Mouse (Mus musculus) layer of hippocampus, adult 11-12 months (tissue): ENCODE results near the gene Ctnna3.
A peak's percentile ranks its signal among the peaks of the same experiment; 100 is the strongest.
"Not testable (repeated sequence)": the region's sequence is repeated elsewhere in the genome, so short reads cannot be mapped to it uniquely, and the experiment has no call there.

Source experiments
- DNase-seq: peaks from one replicate; pipeline ENCODE4 v3.0.0; 2022; ENCODE audit warnings: low spot score

The Ctnna3 gene

DNA sequence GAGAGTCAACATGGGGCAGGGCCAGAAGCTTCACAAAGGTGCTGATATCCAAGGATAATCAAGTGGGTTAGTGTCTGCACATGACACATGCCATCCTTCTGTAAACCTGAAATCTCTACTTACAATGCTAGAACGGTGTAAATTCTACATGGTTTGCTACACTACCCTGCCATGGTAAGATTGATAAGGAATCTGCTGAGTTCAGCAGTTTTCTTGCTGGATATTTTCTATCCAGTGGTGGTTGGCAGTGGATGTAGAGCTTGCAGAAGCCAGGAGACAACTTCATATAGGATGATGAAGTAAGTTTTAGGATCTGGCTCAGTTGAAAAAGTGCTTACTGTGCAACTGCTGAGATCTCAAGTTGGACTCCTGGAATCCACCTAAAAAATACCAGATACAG is 767.7 kb downstream of the Ctnna3 start:
- no peak for DNase-seq

GRCm38 (mm10) chr10:64215632-64216031 is 785.7 kb downstream of the Ctnna3 start:
- peak; percentile 38 for DNase-seq

DNA sequence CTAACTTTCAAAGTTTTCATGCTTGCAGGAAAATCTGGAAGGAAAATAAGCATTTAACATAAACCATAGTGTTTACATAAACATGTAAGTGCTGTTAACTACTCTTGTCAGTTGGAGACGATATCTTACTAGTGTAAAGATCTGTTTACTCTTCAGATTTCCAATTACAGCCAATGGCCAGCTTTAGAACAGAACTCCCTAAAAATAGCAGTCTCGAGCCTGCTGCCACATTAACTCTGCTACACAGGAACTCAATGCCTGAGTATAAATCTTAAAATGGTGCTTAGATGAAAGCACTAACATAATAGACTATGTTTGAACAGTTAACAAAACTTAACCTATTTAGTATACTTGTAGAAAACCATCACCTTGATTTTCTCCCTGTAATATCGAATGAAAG is 793.1 kb downstream of the Ctnna3 start:
- no peak for DNase-seq

- DNase-seq, result no peak
Measured at GRCm38 (mm10) chr10:64224007-64224406, 794.1 kb downstream of the Ctnna3 start.

DNA sequence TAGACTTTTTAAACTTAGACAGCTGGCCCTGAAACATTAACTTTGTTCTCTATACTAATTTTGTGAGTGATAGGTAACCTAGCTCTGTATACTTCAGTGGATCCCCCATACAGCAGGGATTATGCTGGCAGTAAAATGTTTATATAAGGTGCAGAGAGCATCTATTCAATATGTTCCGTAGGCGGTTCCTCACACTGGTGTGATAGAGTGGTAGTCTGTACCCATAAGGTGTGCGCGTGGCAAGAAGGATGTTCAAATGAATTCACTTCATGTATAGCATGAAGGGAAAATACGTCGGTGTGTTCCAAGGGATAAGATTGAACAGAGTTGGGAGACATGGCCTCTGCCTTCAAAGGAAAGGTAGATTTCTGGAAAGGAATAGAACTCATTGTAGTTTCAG is 794.5 kb downstream of the Ctnna3 start:
- DNase-seq, result no peak

- not testable (repeated sequence) for DNase-seq
Measured at GRCm38 (mm10) chr10:64225826-64226225, 795.9 kb downstream of the Ctnna3 start.

GRCm38 (mm10) chr10:64243421-64243820 is 813.5 kb downstream of the Ctnna3 start:
- no peak for DNase-seq

DNA sequence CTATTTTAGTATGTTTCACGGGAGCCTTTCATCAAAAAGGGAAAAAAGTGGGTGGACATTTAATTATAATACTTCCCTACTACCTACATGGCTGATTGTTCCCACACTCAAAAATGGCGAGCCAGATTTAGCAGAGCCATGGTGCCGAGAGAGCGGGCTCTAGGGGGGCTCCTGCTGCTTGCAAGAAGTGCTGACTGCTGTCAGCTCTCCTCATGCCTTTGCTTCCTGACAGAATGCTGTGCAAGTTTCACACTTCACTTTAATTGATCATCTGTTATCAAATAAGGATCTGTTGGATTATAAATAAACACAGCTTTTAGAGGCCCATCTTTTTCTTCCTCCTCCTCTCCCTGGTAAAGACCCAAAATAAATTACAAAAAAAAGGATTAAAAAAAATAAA is 838.3 kb downstream of the Ctnna3 start:
- no peak for DNase-seq

GRCm38 (mm10) chr10:64275143-64275542 is 845.2 kb downstream of the Ctnna3 start:
- DNase-seq, result no peak

- peak; percentile 9 for DNase-seq
Measured at GRCm38 (mm10) chr10:64278836-64279235, 848.9 kb downstream of the Ctnna3 start.

DNA sequence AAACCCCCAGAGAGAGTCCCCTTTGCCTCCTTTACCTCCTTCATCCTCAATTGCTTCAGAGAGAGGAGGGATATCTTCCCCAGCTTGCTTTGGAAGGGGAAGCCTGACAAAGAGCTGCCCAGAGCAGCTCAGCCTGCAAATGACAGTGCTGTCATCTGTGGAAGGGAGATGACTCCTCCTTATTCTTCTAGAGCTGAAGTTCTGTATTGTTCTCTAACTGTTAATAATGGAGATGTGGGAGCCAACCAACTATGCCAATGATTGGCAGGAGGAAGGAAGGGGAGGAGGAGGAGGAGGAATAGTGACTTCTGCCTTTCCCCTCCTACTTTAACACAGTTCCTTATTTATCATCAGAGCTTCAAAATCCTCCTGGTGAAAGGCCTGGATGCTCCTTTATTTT is 875.9 kb downstream of the Ctnna3 start:
- DNase-seq, result peak; percentile 5

DNA sequence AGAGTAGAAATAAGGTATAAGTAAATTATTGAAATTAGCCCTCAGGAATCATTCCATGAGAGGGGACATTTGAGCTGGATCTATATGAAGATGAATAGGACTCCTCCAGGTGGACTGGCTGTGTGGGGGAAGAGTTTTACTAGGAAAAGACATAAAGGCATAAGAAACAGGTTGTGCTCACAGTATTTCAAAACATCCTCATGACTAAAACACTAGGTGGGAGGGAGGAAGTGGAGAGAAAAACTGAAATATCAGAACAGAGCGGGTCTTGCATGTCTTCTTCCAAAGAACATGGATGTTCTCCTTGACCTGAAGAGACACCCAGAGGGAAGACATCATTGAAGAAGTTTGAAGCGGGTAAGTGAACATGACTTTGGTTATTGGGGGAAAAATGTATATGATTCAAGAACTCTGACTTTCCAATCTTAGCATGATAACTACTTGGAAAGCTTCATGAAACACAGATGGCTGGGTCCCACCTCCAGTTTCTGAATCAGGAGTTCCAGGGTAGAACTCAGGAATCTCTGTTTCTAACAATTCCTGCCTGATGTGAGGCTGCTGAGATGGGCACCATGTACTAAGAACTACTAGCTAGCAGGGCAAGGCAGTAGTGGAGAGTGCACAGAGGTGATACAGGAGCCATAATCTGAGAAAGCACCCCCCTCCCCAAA is 881.9 kb downstream of the Ctnna3 start:
- DNase-seq, result peak; percentile 6

GRCm38 (mm10) chr10:64320332-64320731 is 890.4 kb downstream of the Ctnna3 start:
- DNase-seq, result peak; percentile 44

GRCm38 (mm10) chr10:64342702-64343379 is 912.9 kb downstream of the Ctnna3 start:
- no peak for DNase-seq

GRCm38 (mm10) chr10:64373288-64373687 is 943.4 kb downstream of the Ctnna3 start:
- DNase-seq, result no peak

DNA sequence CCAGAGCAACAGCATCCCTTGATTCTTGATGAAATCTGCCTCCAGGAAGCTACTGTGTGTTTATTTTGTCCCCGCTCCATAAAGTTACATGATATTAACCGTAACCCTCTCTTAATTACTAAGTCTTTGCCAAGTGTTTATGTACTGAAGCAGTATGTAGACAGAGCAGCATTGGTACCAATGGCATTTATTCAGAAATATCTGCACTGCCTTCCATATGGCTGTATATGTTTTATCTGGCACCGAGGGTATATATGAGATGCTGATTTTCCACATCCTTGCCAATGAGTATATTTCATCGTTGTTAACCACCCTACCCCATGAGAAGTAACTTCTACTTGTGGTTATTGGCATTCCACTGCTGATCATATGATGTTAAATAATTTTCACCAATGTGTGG is 947.9 kb downstream of the Ctnna3 start:
- no peak for DNase-seq

DNA sequence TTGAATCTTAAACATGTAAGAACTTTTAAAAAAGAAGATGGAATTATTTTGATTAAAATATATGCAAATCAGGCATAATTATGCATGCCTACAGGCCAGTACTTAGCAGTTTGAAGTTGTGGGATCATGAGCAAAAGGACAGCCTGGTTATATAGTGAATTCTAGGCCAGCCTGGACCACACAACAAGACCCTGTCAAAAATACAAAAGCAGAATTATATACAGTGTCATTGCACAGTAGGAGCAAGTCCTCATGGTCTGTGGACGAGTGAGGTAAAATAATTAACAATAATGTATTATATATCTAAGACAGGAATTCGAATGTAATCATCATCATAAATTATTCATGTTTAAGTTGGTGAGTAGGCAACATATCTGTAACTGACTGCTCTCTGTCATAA is 966.7 kb downstream of the Ctnna3 start:
- DNase-seq, result no peak

- DNase-seq, result not testable (repeated sequence)
Measured at GRCm38 (mm10) chr10:64418396-64418795, 988.5 kb downstream of the Ctnna3 start.

GRCm38 (mm10) chr10:64438736-64439135 is 1008.8 kb downstream of the Ctnna3 start:
- no peak for DNase-seq

DNA sequence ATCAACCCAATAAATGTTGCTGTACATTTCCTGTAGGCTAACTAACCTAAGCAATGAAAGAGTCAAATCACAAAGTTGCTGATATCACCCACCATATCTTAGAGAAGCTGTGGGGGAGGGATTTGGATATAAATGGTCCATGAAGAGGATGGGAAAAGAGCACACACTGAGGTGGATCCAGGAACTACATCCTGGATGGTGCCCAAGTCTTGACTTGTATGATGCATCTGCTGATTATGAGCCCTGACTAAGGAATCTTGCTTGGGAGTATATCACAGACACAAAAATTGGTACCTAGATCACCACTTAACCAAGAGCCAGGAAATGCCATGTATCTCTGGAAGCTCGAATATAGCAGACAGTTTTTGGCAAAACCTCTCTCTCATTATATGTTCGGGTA is 1018.7 kb downstream of the Ctnna3 start:
- peak; percentile 11 for DNase-seq

- DNase-seq, result no peak
Measured at GRCm38 (mm10) chr10:64483281-64483680, 1053.4 kb downstream of the Ctnna3 start.

- DNase-seq, result no peak
Measured at GRCm38 (mm10) chr10:64489471-64489870, 1059.6 kb downstream of the Ctnna3 start.

DNA sequence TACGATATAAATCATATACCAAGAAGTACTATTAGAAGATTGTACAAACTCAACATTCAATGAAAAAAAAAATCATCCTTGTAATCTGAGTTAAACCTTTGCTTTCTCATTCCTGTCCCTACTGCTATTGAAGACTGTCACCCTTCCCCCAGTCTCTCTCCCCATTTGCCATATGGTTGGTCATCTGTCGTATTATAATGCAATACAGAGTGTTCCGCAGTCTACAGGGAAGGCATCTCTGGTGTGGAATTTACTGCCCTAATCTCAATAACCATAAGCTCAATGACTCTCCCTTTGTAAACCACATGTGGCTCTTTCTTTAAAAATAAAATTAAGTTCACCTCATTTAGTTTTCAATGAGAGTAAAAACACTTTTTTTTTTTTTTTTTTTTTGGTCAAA is 1113.7 kb downstream of the Ctnna3 start:
- DNase-seq, result no peak

DNA sequence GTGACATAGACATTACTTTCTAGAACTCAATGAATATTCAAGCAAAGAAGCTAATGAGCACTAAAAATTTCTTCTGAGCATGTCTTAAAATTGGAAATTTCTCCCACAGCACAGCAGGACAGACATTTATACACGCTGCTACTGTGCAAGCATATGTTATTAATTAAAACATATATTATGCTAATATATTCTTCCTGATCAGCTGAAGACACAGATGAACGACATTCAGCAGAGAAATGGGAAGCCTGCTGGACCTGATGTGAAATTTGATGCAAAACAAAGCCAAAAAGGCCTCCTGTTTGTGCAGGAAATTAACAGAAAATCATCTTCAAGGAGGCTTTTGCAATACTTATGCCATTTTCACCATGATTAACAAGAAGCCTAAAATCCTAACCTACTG is 1114.5 kb downstream of the Ctnna3 start:
- DNase-seq, result no peak
